Mouse (Mus musculus) monocyte, adult 5-6 weeks (primary cell): ENCODE measurements at regions not wholly inside any gene's neighbourhood (a gene's known extent, or its start where the extent isn't known, plus 50 kb on each side); places are given as distances from the start of the nearest gene placed in this dataset.

Source experiments
- ATAC-seq: fragments of 153-309, 156-312 bp; replicated peaks from 2 replicates; pipeline ENCODE4 v1.8.0; 2017; ENCODE audit warnings: mild to moderate bottlenecking; ENCODE audit not compliant: low TSS enrichment, insufficient number of reproducible peaks, severe bottlenecking, poor library complexity, low FRiP score

- ATAC-seq: no peak
Measured at GRCm38 (mm10) chr7:82119866-82120265, 53.8 kb upstream of the Sh3gl3 start.

DNA sequence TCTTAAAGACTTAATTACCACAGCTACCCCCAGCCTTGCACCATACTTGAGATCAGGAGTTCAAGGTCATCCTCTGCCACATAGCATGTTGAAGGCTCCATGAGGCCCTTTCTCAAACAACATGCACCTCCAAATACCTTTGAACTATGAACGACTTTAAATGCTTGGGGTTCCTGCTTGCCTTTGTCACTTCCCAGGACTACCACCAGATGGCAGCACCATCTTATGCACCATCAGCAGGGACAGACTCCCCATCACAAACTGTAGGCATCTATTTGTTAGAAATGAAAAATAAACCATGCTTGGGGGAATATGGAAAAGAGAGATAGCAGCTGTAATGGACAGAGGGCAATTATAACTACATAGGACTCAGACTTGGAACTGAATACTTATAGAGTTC, 51.9 kb upstream of the Sh3gl3 start:
- ATAC-seq: no peak
